Mouse (Mus musculus) testis, adult 2 months (tissue): ENCODE results near the gene Usp20. TPM values are rescaled to one million over a fixed set of nuclear protein-coding genes. Genes with fewer than 3 reads are reported as not detected.

Source experiments
- H3K27ac ChIP-seq: fragments of 200-500 bp; 2 replicates; pipeline ENCODE4 v1.5.1; 2012; ENCODE audit warnings: low read depth, low read length; ENCODE audit not compliant: control insufficient read depth, insufficient read depth
- H3K27me3 ChIP-seq: fragments of 200-500 bp; 2 replicates; pipeline ENCODE4 v1.6.1; 2012; ENCODE audit warnings: mild to moderate bottlenecking, low read length, moderate library complexity; ENCODE audit not compliant: control insufficient read depth, insufficient read depth
- H3K36me3 ChIP-seq: fragments of 200-500 bp; 2 replicates; pipeline ENCODE4 v1.6.1; 2012; ENCODE audit warnings: mild to moderate bottlenecking, low read length; ENCODE audit not compliant: control insufficient read depth, insufficient read depth
- H3K4me1 ChIP-seq: fragments of 200-500 bp; 2 replicates; pipeline ENCODE4 v1.6.1; 2012; ENCODE audit warnings: low read length; ENCODE audit not compliant: control insufficient read depth, insufficient read depth
- H3K4me3 ChIP-seq: fragments of 200-500 bp; 2 replicates; pipeline ENCODE4 v1.5.1; 2012; ENCODE audit warnings: low read depth, mild to moderate bottlenecking, low read length, moderate library complexity, mixed read lengths; ENCODE audit not compliant: control insufficient read depth
- CTCF ChIP-seq: fragments of 200-500 bp; IDR thresholded peaks from 2 replicates; pipeline ENCODE4 v1.5.1; 2012; ENCODE audit warnings: low read depth, mild to moderate bottlenecking, inconsistent platforms, low read length, moderate library complexity; ENCODE audit not compliant: control insufficient read depth, insufficient read depth, insufficient replicate concordance
- POLR2A ChIP-seq: fragments of 200-500 bp; IDR thresholded peaks from 2 replicates; pipeline ENCODE4 v1.6.1; 2012; ENCODE audit warnings: low read depth, mild to moderate bottlenecking, inconsistent platforms, low read length, moderate library complexity; ENCODE audit not compliant: control insufficient read depth
- polyA plus RNA-seq: library from polyadenylated mRNA; depleted of rRNA; stranded (reverse); fragments of >200 nt; gene quantifications from 2 replicates; pipeline ENCODE4 v1.2.3, GENCODE M21; 2012

The Usp20 gene
- polyA plus RNA-seq, 1 experiment, result 68.1 TPM

GRCm38 (mm10) chr2:31060271-31060670, 78.2 kb downstream of the Usp20 start:
- H3K27me3 ChIP-seq, result no peaks in the 10 kb centered on the region
- H3K4me1 ChIP-seq, result peaks cover 2% of the 10 kb centered on the region; the same call in 1 of the 2 replicates
- no peaks in the 10 kb centered on the region for H3K36me3 ChIP-seq
- no peak overlapping the region for H3K27ac ChIP-seq
- no peak overlapping the region for H3K4me3 ChIP-seq
- TF ChIP-seq CTCF (no peak), POLR2A (no peak)

- H3K4me1 ChIP-seq, result peaks cover 2% of the 10 kb centered on the region
- no peak overlapping the region for H3K27ac ChIP-seq
- H3K27me3 ChIP-seq, result no peaks in the 10 kb centered on the region
- TF ChIP-seq CTCF, result no peak
- TF ChIP-seq POLR2A, result no peak
- no peaks in the 10 kb centered on the region for H3K36me3 ChIP-seq
- H3K4me3 ChIP-seq, result no peak overlapping the region
Measured at GRCm38 (mm10) chr2:31060787-31061730, 79.0 kb downstream of the Usp20 start.

- Histone ChIP-seq H3K4me3 (no peak overlapping the region), H3K4me1 (peaks cover 2% of the 10 kb centered on the region), H3K36me3 (no peaks in the 10 kb centered on the region), H3K27me3 (no peaks in the 10 kb centered on the region), H3K27ac (no peak overlapping the region)
- no peak for TF ChIP-seq CTCF
- no peak for TF ChIP-seq POLR2A
Measured at GRCm38 (mm10) chr2:31061868-31062628, 80.0 kb downstream of the Usp20 start.

- TF ChIP-seq POLR2A (no peak), CTCF (no peak)
Measured at GRCm38 (mm10) chr2:31066019-31066789, 84.1 kb downstream of the Usp20 start.

GRCm38 (mm10) chr2:31067059-31067595, 85.0 kb downstream of the Usp20 start:
- Histone ChIP-seq H3K27me3 (no peaks in the 10 kb centered on the region), H3K36me3 (no peaks in the 10 kb centered on the region), H3K27ac (no peak overlapping the region), H3K4me3 (no peak overlapping the region), H3K4me1 (peaks cover 2% of the 10 kb centered on the region)
- no peak for TF ChIP-seq CTCF
- no peak for TF ChIP-seq POLR2A

More at GRCm38 (mm10) chr2:31066019-31066789, 84.1 kb downstream of the Usp20 start:
- H3K36me3 ChIP-seq, result no peaks in the 10 kb centered on the region
- H3K4me1 ChIP-seq, result peaks cover 2% of the 10 kb centered on the region
- H3K27ac ChIP-seq, result no peak overlapping the region
- no peak overlapping the region for H3K4me3 ChIP-seq
- no peaks in the 10 kb centered on the region for H3K27me3 ChIP-seq

GRCm38 (mm10) chr2:31067696-31068245, 85.7 kb downstream of the Usp20 start:
- no peak overlapping the region for H3K4me3 ChIP-seq

More at GRCm38 (mm10) chr2:31067696-31068245, 85.7 kb downstream of the Usp20 start:
- H3K4me1 ChIP-seq, result peaks cover 2% of the 10 kb centered on the region
- TF ChIP-seq POLR2A (no peak), CTCF (no peak)
- no peak overlapping the region for H3K27ac ChIP-seq
- no peaks in the 10 kb centered on the region for H3K36me3 ChIP-seq
- no peaks in the 10 kb centered on the region for H3K27me3 ChIP-seq
